Mouse (Mus musculus) liver, embryonic 13.5 days (tissue): Measurements from ENCODE around the gene Foxe3. TPM values are rescaled to one million over a fixed set of nuclear protein-coding genes. Genes with fewer than 3 reads are reported as not detected.

Source experiments
- ATAC-seq: fragments of 200-750 bp; cut with Nextera tagmentation; 2 replicates; pipeline ENCODE4 v1.8.0; 2017; ENCODE audit warnings: low read depth, mild to moderate bottlenecking, moderate number of reproducible peaks, moderate library complexity
- DNase-seq: peaks from one replicate; pipeline ENCODE4 v3.0.0; 2022
- H3K27ac ChIP-seq: fragments of 300-500 bp; sonication (generic); 2 replicates; pipeline ENCODE4 v1.5.1; 2015; ENCODE audit warnings: moderate library complexity, mild to moderate bottlenecking, inconsistent platforms
- H3K27me3 ChIP-seq: fragments of 300-500 bp; sonication (generic); 2 replicates; pipeline ENCODE4 v1.6.1; 2015; ENCODE audit warnings: mild to moderate bottlenecking, inconsistent platforms
- H3K36me3 ChIP-seq: fragments of 300-500 bp; sonication (generic); 2 replicates; pipeline ENCODE4 v1.6.1; 2015; ENCODE audit warnings: mild to moderate bottlenecking, inconsistent platforms
- H3K4me1 ChIP-seq: fragments of 300-500 bp; sonication (generic); replicated peaks from 2 replicates; pipeline ENCODE4 v1.6.1; 2015; ENCODE audit warnings: inconsistent platforms
- H3K4me2 ChIP-seq: fragments of 300-500 bp; sonication (generic); 2 replicates; pipeline ENCODE4 v1.6.1; 2015; ENCODE audit warnings: inconsistent platforms, mild to moderate bottlenecking, moderate library complexity
- H3K4me3 ChIP-seq: fragments of 300-500 bp; sonication (generic); replicated peaks from 2 replicates; pipeline ENCODE4 v1.5.1; 2015; ENCODE audit warnings: mild to moderate bottlenecking, inconsistent platforms
- H3K9ac ChIP-seq: fragments of 300-500 bp; sonication (generic); 2 replicates; pipeline ENCODE4 v1.6.1; 2015; ENCODE audit warnings: mild to moderate bottlenecking, inconsistent platforms
- H3K9me3 ChIP-seq: fragments of 300-500 bp; sonication (generic); replicated peaks from 2 replicates; pipeline ENCODE4 v1.6.1; 2016; ENCODE audit warnings: inconsistent platforms
- WGBS: fragments of 180-500 bp; shearing (Covaris S2); methylation state at CpG from one replicate; pipeline ENCODE4 v1.1.7; 2015; ENCODE audit not compliant: insufficient replicate concordance; 5-methylcytosine and 5-hydroxymethylcytosine counted together
- polyA plus RNA-seq: library from polyadenylated mRNA; unstranded; fragments of >200 nt; fragmentation: Nextera tagmentation; extraction: Ambion mirVana; gene quantifications from 2 replicates; pipeline ENCODE4 v1.2.1, GENCODE M21; 2015

The Foxe3 gene
- polyA plus RNA-seq, 1 experiment from 2014 or later, result not detected

DNA sequence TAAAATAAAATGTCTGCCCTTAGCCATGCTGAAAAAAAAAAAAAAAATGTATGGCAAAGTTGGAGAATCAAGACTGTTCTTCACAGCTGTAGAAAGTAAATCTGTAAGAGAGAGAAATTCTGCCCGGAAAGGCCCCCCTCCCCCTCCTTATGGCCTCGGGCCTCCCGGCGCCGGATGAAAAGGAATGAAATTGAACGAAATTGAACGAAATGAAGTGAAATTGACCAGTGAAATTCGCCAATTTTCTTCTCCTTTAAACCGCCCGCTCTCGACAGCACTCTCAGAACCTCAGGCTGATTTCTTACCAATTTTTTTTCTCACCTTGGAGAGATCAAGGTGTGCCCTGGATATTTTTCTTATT is 22.4 kb downstream of the Foxe3 start:
- Histone ChIP-seq H3K4me3 (no peak overlapping the region), H3K9me3 (no peaks in the 10 kb centered on the region), H3K9ac (no peak overlapping the region), H3K36me3 (no peaks in the 10 kb centered on the region), H3K4me1 (peaks cover 10% of the 10 kb centered on the region), H3K4me2 (no peak overlapping the region), H3K27ac (no peak overlapping the region), H3K27me3 (peaks cover 100% of the 10 kb centered on the region)
- ATAC-seq, result no peak
- WGBS, result 6% methylated on average over 11 of the region's 11 CpGs
- DNase-seq, result no peak

GRCm38 (mm10) chr4:114902641-114903421 is 23.0 kb downstream of the Foxe3 start:
- no peak for ATAC-seq
- Histone ChIP-seq H3K4me1 (peaks cover 4% of the 10 kb centered on the region), H3K4me3 (no peak overlapping the region), H3K9me3 (no peaks in the 10 kb centered on the region), H3K4me2 (no peak overlapping the region), H3K27me3 (peaks cover 100% of the 10 kb centered on the region), H3K9ac (no peak overlapping the region), H3K27ac (no peak overlapping the region), H3K36me3 (no peaks in the 10 kb centered on the region)
- DNase-seq, result no peak
- WGBS, result 2% methylated on average over 39 of the region's 39 CpGs

DNA sequence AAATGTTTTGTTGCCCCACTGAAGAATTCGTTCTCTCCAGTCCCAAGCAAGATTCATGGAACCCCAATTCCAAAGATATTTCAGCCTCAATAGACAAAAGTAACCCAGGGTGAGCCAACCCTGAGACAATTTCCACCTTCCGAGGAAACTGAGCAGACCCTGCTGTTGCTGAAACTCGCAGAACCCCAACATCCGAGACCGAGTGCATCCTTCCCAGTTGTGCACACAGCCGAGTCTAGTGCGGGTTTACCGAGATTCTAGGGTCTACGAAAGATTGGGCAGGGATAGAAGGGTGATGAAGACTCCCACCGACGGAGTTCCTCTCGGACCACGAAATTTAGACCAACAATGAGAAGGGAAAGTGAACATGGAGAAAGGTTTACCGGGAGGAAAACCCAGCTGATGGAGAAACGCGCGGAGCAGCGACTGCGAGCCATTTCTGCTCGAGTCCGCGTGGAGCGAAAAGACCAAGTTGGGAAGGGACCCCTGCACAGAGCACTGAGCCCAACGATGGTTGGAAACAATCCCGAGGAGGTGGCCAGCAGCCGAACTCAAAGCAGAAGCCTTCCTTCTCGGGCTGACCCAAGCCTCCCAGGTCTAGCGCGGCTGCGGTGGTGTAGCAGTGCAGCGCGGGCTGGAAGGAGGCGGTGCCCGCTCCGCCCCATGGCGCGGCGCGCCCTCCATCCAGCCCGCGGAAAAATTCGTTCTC is 24.0 kb downstream of the Foxe3 start:
- Histone ChIP-seq H3K4me2 (0 out of 2 replicates have a peak overlapping the region, but pooled peaks have one; percentile 14), H3K4me1 (no peaks in the 10 kb centered on the region), H3K36me3 (no peaks in the 10 kb centered on the region), H3K9ac (no peak overlapping the region), H3K27ac (no peak overlapping the region), H3K27me3 (peaks cover 99% of the 10 kb centered on the region), H3K4me3 (no peak overlapping the region), H3K9me3 (no peaks in the 10 kb centered on the region)
- no peak for ATAC-seq
- no peak for DNase-seq
- WGBS, result 1% methylated on average over 42 of the region's 42 CpGs

GRCm38 (mm10) chr4:114900866-114901642 is 24.8 kb downstream of the Foxe3 start:
- no peak overlapping the region for H3K9ac ChIP-seq
- peaks cover 99% of the 10 kb centered on the region for H3K27me3 ChIP-seq
- no peaks in the 10 kb centered on the region for H3K4me1 ChIP-seq
- H3K27ac ChIP-seq, result no peak overlapping the region
- ATAC-seq (no peak), DNase-seq (no peak)
- no peaks in the 10 kb centered on the region for H3K36me3 ChIP-seq
- no peaks in the 10 kb centered on the region for H3K9me3 ChIP-seq
- H3K4me2 ChIP-seq, result no peak overlapping the region
- WGBS, result 5% methylated on average over 33 of the region's 33 CpGs
- no peak overlapping the region for H3K4me3 ChIP-seq

DNA sequence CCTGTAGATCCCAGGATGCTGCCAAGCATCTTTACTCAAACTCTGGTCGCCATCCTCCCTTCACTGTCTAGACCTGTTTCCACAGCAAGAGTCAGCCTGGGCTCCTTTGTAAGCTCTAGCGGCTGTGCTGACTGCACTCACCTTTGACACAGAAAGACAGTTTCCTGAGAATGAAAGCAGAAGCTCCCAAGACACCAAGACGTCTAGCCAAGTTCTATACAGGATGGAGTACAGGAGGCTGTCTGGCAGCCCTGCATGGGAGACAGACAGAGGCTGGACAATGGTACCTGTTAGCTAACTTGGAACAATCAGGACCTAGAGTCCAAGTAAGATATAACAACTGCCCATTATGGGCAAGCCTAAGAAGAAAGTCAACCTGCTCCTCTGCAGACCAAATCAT is 25.9 kb downstream of the Foxe3 start:
- peaks cover 97% of the 10 kb centered on the region for H3K27me3 ChIP-seq
- H3K36me3 ChIP-seq, result no peaks in the 10 kb centered on the region
- WGBS, result 4% methylated on average over 3 of the region's 3 CpGs
- H3K27ac ChIP-seq, result no peak overlapping the region
- no peak overlapping the region for H3K4me2 ChIP-seq
- no peak overlapping the region for H3K4me3 ChIP-seq
- H3K4me1 ChIP-seq, result no peaks in the 10 kb centered on the region
- H3K9ac ChIP-seq, result no peak overlapping the region
- no peak for ATAC-seq
- DNase-seq, result no peak
- H3K9me3 ChIP-seq, result no peaks in the 10 kb centered on the region

- 16% methylated on average over 4 of the region's 4 CpGs for WGBS
Measured at GRCm38 (mm10) chr4:114897853-114898252, 28.0 kb downstream of the Foxe3 start.

GRCm38 (mm10) chr4:114882232-114882631 is 43.6 kb downstream of the Foxe3 start:
- Histone ChIP-seq H3K27ac (no peak overlapping the region), H3K4me3 (no peak overlapping the region), H3K36me3 (no peaks in the 10 kb centered on the region), H3K4me1 (no peaks in the 10 kb centered on the region), H3K9me3 (no peaks in the 10 kb centered on the region), H3K4me2 (no peak overlapping the region), H3K27me3 (peaks cover 19% of the 10 kb centered on the region), H3K9ac (no peak overlapping the region)
- 63% methylated on average over 1 of the region's 1 CpGs for WGBS
- DNase-seq, result no peak
- ATAC-seq, result no peak

More at GRCm38 (mm10) chr4:114897853-114898252, 28.0 kb downstream of the Foxe3 start:
- H3K27ac ChIP-seq, result no peak overlapping the region
- ATAC-seq (no peak), DNase-seq (no peak)
- H3K9me3 ChIP-seq, result no peaks in the 10 kb centered on the region
- no peaks in the 10 kb centered on the region for H3K36me3 ChIP-seq
- H3K9ac ChIP-seq, result no peak overlapping the region
- no peak overlapping the region for H3K4me2 ChIP-seq
- no peaks in the 10 kb centered on the region for H3K4me1 ChIP-seq
- no peak overlapping the region for H3K4me3 ChIP-seq
- peaks cover 86% of the 10 kb centered on the region for H3K27me3 ChIP-seq

- WGBS, result 29% methylated on average over 8 of the region's 8 CpGs
- Histone ChIP-seq H3K4me2 (no peak overlapping the region), H3K36me3 (no peaks in the 10 kb centered on the region), H3K27ac (no peak overlapping the region), H3K9me3 (no peaks in the 10 kb centered on the region), H3K9ac (no peak overlapping the region), H3K27me3 (peaks cover 53% of the 10 kb centered on the region), H3K4me1 (no peaks in the 10 kb centered on the region), H3K4me3 (no peak overlapping the region)
- no peak for ATAC-seq
- DNase-seq, result no peak
Measured at GRCm38 (mm10) chr4:114876441-114876972, 49.3 kb downstream of the Foxe3 start.

Other genes starting within 250 kb of the Foxe3 start
- gene Gm12830, start 104.3 kb downstream of the Foxe3 start, polyA plus RNA-seq, result not detected in 2 replicates
- gene Foxd2, start 17.1 kb downstream of the Foxe3 start, polyA plus RNA-seq, result not detected in 2 replicates
- gene Cmpk1, start 61.2 kb upstream of the Foxe3 start, polyA plus RNA-seq, result 72.8 and 90.4 TPM in 2 replicates
- 8.3 and 11.8 TPM in 2 replicates for gene Stil, start 74.1 kb upstream of the Foxe3 start, polyA plus RNA-seq
- gene Tal1, start 130.4 kb upstream of the Foxe3 start, polyA plus RNA-seq, result 29.3 and 31.5 TPM in 2 replicates
- gene Pdzk1ip1, start 162.7 kb upstream of the Foxe3 start, polyA plus RNA-seq, result 21.2 and 23.7 TPM in 2 replicates
- gene Cyp4x1, start 208.3 kb upstream of the Foxe3 start, polyA plus RNA-seq, result 0.05 and 0.06 TPM in 2 replicates